Mouse (Mus musculus) spleen, adult 2 months (tissue): ENCODE data around the gene Pfdn6.

ENCODE experiments used
- CTCF ChIP-seq: fragments of 200-500 bp; IDR thresholded peaks from 2 replicates; pipeline ENCODE4 v1.5.1; 2011; ENCODE audit warnings: mild to moderate bottlenecking, inconsistent platforms; ENCODE audit not compliant: insufficient read depth, insufficient read length, insufficient replicate concordance; ENCODE audit errors: extremely low read depth
- POLR2A ChIP-seq: fragments of 200-500 bp; IDR thresholded peaks from 2 replicates; pipeline ENCODE4 v1.6.1; 2011; ENCODE audit warnings: low read depth, low read length, inconsistent platforms

GRCm38 (mm10) chr17:33910346-33911051, 29.6 kb downstream of the Pfdn6 start:
- no peak for TF ChIP-seq POLR2A
- no peak for TF ChIP-seq CTCF
